Mouse (Mus musculus) cerebellum, postnatal 10 days (tissue): ENCODE data around the gene Ubald2.
"Not testable (repeated sequence)": the region's sequence is repeated elsewhere in the genome, so short reads cannot be mapped to it uniquely, and the experiment has no call there.

Experiments
- DNase-seq, 2 experiments: peaks; one replicate each; pipeline ENCODE4 v3.0.0; 2021; ENCODE audit warnings: mixed read lengths in 2 of 2

Ubald2 gene

GRCm38 (mm10) chr11:116466141-116466540 lies 32.2 kb downstream of the Ubald2 start, which contains the start of gene Qrich2:
Gene Qrich2 (minus strand): TSS chr11:116466241.
- DNase-seq = no peak

GRCm38 (mm10) chr11:116468338-116468737 lies 34.4 kb downstream of the Ubald2 start:
- not testable (repeated sequence) for DNase-seq

GRCm38 (mm10) chr11:116470249-116470648 lies 36.4 kb downstream of the Ubald2 start:
- DNase-seq = no peak

GRCm38 (mm10) chr11:116470896-116471295 lies 37.0 kb downstream of the Ubald2 start:
- no peak for DNase-seq

- DNase-seq = no peak
Observed at GRCm38 (mm10) chr11:116472275-116472674, 38.4 kb downstream of the Ubald2 start.

GRCm38 (mm10) chr11:116476041-116476440 lies 42.1 kb downstream of the Ubald2 start:
- DNase-seq = no peak

GRCm38 (mm10) chr11:116476696-116477095 lies 42.8 kb downstream of the Ubald2 start:
- no peak for DNase-seq

- DNase-seq = peak in 1 of 2 experiments; percentile 44
Observed at GRCm38 (mm10) chr11:116477160-116477759, 43.4 kb downstream of the Ubald2 start.

- DNase-seq = no peak
Observed at GRCm38 (mm10) chr11:116478978-116479377, 45.1 kb downstream of the Ubald2 start.

GRCm38 (mm10) chr11:116479832-116480231 lies 45.9 kb downstream of the Ubald2 start:
- DNase-seq = peak in 1 of 2 experiments; percentile 33

- peak; percentile 48 to 65 for DNase-seq
Observed at GRCm38 (mm10) chr11:116480975-116481374, 47.1 kb downstream of the Ubald2 start.

GRCm38 (mm10) chr11:116481776-116482175 lies 47.9 kb downstream of the Ubald2 start:
- DNase-seq = peak; percentile 68 to 75

- no peak for DNase-seq
Observed at GRCm38 (mm10) chr11:116484261-116484660, 50.4 kb downstream of the Ubald2 start.

GRCm38 (mm10) chr11:116488207-116488606 lies 54.3 kb downstream of the Ubald2 start:
- DNase-seq = no peak
